Mouse (Mus musculus): ENCODE results near the gene Clca2. TPM values are rescaled to one million over a fixed set of nuclear protein-coding genes. Genes with fewer than 3 reads are reported as not detected.

The Clca2 gene
- polyA plus RNA-seq, 1 experiment from 2014 or later, result 0.22 TPM

- no peak for ATAC-seq (replicated peaks; ENCODE audit: low FRiP score, low read depth)
- WGBS, result 31% methylated on average over 3 of the region's 3 CpGs
- Histone ChIP-seq H3K27me3 (ENCODE audit: insufficient read depth, low read length) (no peaks in the 10 kb centered on the region), H3K4me3 (replicated peaks; ENCODE audit: low read depth, low read length) (no peak overlapping the region), H3K4me2 (ENCODE audit: low read length) (no peak overlapping the region), H3K27ac (no peak overlapping the region), H3K9ac (ENCODE audit: low read depth, low read length) (no peak overlapping the region), H3K9me3 (replicated peaks; ENCODE audit: low read length) (no peaks in the 10 kb centered on the region), H3K4me1 (replicated peaks; ENCODE audit: insufficient read depth, low read length) (no peaks in the 10 kb centered on the region), H3K36me3 (ENCODE audit: insufficient read depth, low read length) (no peaks in the 10 kb centered on the region)
- peak; percentile 96 for TF ChIP-seq CTCF (IDR thresholded peaks at IDR 0.05; ENCODE audit: low read depth)
- peak; percentile 67 for DNase-seq (ENCODE audit: low spot score)
These were observed 72.5 kb downstream of the Clca2 start for GRCm38 (mm10) chr3:145026750-145027149.

Other genes starting within 250 kb of the Clca2 start
- 0.04 and 0.08 TPM in 2 replicates for gene Clca4b, start 166.9 kb downstream of the Clca2 start, polyA plus RNA-seq (2015; fragmentation: Nextera tagmentation; extraction: Ambion mirVana)
- 0.08 TPM in 1 of 2 replicates, not detected in the other for gene Clca4a, start 124.4 kb downstream of the Clca2 start, polyA plus RNA-seq (2015; fragmentation: Nextera tagmentation; extraction: Ambion mirVana)
- not detected in 2 replicates for gene Clca1, start 66.7 kb downstream of the Clca2 start, polyA plus RNA-seq (2015; fragmentation: Nextera tagmentation; extraction: Ambion mirVana)
- gene Odf2l, start 19.1 kb upstream of the Clca2 start, polyA plus RNA-seq (2015; fragmentation: Nextera tagmentation; extraction: Ambion mirVana), result 15.3 and 15.6 TPM in 2 replicates
- gene Col24a1, start 193.0 kb upstream of the Clca2 start, polyA plus RNA-seq (2015; fragmentation: Nextera tagmentation; extraction: Ambion mirVana), result 2.0 and 2.3 TPM in 2 replicates